Mouse (Mus musculus): ENCODE results near the gene Lcorl. TPM values are rescaled to one million over a fixed set of nuclear protein-coding genes. Genes with fewer than 3 reads are reported as not detected.

The Lcorl gene
- 10 to 100 TPM; 31.0 to 31.6 TPM for total RNA-seq (2023)

DNA sequence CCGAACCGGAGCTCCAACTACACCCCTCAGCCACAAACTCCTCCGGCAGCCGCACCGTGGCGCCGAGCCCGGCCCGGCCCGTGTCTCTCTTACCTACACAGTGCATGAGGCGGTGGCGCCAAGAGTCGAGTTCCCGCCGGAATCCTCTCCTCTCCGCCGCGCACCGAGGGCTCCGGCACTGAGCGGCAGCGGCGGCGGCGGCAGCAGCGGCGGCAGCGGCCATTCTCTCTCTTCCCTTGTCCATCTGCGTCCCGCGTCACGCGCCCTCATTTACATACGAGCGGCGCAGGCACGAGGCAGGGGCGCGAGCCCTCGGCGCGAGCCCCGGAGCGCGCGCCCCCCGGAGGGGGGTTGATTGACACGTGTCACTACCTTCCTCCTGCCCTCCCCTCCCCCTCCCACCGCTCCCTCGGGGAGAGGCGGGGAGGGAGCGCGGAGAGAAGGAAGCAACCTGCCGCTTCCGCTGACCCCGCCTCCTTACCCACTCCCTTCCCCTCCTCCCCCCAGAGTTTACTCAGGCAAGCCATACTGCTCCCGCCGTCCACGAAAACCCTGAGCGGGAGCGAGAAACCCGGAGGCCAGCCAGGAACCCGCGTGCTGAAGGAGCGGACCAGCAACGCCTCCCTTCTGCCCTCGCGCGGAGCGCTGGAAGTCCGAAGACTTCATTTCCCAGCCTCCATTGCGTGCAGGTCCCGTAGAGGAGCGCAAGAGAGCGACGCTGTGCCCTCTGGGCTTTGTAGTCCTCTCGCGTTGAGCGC lies at the start of gene Lcorl:
TSS of gene Lcorl (minus strand) at position 362 of the 758 bp plus-strand sequence.

DNA sequence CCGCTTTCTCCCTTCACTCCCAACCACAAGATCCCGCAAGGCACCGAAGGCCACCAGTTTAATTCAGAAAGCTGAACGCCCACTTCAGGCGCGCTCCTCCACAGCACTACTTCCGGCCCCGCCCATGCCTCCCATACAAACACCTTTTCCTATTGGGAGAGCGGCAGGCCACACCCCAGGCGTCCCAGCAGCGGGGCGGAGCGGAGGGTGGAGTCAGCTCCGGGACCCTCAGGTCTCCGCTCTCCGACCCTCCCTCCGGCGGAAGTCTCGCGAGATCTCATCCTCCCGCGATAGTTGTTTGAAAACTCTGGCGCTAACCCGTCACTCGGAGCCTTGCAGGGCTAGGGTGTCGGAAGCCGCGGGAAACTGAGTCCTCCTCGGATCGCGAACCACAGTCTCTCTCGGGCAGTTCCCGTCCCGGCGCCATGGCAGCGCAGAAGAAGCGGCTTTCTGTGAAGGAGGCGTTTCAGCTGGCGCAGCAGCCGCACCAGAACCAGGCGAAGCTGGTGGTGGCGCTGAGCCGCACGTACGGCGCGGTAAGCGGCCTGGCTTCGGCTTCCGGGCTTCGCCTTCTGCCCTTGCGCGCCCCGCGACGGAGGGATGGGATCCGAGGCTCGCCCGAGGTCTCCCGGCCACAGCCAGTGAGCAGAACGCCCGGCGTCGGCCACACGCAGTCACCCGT lies 187.7 kb downstream of the Lcorl start, which contains the start of gene Ncapg:
TSS of gene Ncapg (plus strand) at position 322 of the 682 bp plus-strand sequence.

Other genes with a start within 250 kb of the Lcorl start
- 1 to 10 TPM in 1 of 2 experiments, under 1 TPM in 1; 0.59 to 1.4 TPM for gene Fam184b, start 218.0 kb downstream of the Lcorl start, total RNA-seq (2023)
- gene Ncapg, start 187.7 kb downstream of the Lcorl start, total RNA-seq (2023), result 1 to 10 TPM in 1 of 2 experiments, under 1 TPM in 1; 0.65 to 4.0 TPM